Comparison of ENCODE assay signal across 14 mouse cellular contexts in the genomic region with DNA sequence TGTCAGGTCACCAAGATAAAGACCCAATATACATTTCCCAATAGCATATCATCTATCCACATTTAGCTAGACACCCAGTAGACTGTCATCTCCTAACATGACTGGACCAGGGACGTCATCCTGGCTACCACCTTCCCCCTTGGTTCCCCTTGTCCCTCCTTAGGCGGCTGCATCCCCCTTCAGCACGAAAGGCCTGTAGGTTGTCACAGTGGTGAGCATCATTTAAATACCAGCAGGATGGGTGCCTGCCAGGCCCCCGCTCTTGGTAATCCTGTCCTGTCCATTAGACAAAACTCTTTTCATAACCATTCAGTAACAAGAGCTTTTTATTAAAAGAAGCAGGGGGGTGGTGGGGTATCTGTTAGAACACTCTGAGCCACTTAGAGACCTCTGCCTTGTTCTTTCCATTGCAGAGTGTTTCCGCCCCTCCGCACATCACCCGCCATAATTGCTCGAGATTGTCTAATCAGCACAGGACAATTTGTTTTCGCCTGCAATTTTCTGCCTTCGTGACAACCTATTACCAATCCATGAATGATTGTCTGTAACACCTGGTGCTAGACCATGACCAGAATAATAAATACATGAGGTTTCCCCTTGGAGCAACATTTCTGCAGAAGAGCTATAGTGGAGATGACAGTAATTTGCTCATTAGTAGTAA. TPM values are rescaled to one million over a fixed set of nuclear protein-coding genes. Genes with fewer than 3 reads are reported as not detected.
DNase-seq lines count a peak whose midpoint lies in the region; ATAC-seq lines count a peak whose summit lies in the region.
"Had no signal": no experiment of that assay in that cellular context is flagged by ENCODE, and none has a peak within 500 bp of the region (broad histone marks: within the 10 kb centered on the region; RNA-seq: fewer than 3 reads in every experiment).

No protein-coding gene starts in this region.

- H3K4me2 ChIP-seq in embryonic facial prominence, embryonic 11.5 days (ENCODE audit: low read depth, low read length) = no peak overlapping the region
- no peak overlapping the region for H3K4me2 ChIP-seq in forebrain, embryonic 15.5 days (replicated peaks)
- H3K4me2 ChIP-seq in midbrain, embryonic 13.5 days (replicated peaks) = peak overlapping the region; percentile 17; the same call in 1 of the 2 replicates
- H3K4me2 ChIP-seq: embryonic facial prominence, embryonic 12.5 days; stomach, embryonic 15.5 days had no signal

- ATAC-seq in embryonic facial prominence, embryonic 11.5 days (replicated peaks; ENCODE audit: insufficient number of reproducible peaks, low FRiP score, low TSS enrichment, low read depth) = peak; percentile 42; the same call in 1 of the 2 replicates
- peak; percentile 83 for ATAC-seq in forebrain, embryonic 15.5 days (replicated peaks)
- peak; percentile 85 for ATAC-seq in midbrain, embryonic 13.5 days

- no peak for DNase-seq in embryonic facial prominence, embryonic 11.5 days (ENCODE audit: low spot score)
- DNase-seq in embryonic facial prominence, embryonic 10.5 days (ENCODE audit: low spot score) = no peak
- DNase-seq in Muller cell, postnatal 12 days (ENCODE audit: inconsistent ontology term) = peak; percentile 40
- no peak for DNase-seq in lung, postnatal 14 days
- DNase-seq in lung, postnatal 25 days (ENCODE audit: low spot score) = no peak
- DNase-seq in adrenal gland, postnatal 4 days (ENCODE audit: low spot score in 2 of 2) = no peak
- DNase-seq: cerebellum, adult 2 months; lung, adult 2 months; right cerebral cortex, postnatal 4 days; thymus, postnatal 36 days had no signal

- no peaks in the 10 kb centered on the region for H3K36me3 ChIP-seq in embryonic facial prominence, embryonic 11.5 days (replicated peaks; ENCODE audit: control insufficient read depth, insufficient read depth, low read depth, low read length)
- peaks cover 20% of the 10 kb centered on the region for H3K36me3 ChIP-seq in embryonic facial prominence, embryonic 10.5 days (replicated peaks)
- no peaks in the 10 kb centered on the region for H3K36me3 ChIP-seq in forebrain, embryonic 15.5 days
- no peaks in the 10 kb centered on the region for H3K36me3 ChIP-seq in midbrain, embryonic 13.5 days
- H3K36me3 ChIP-seq: stomach, embryonic 15.5 days had no signal

- H3K27ac ChIP-seq in embryonic facial prominence, embryonic 11.5 days (replicated peaks; ENCODE audit: low read depth, low read length) = no peak overlapping the region
- H3K27ac ChIP-seq in embryonic facial prominence, embryonic 10.5 days (replicated peaks) = no peak overlapping the region
- H3K27ac ChIP-seq in forebrain, embryonic 15.5 days (replicated peaks) = peak overlapping the region; percentile 50
- H3K27ac ChIP-seq in midbrain, embryonic 13.5 days = peak overlapping the region; percentile 84
- H3K27ac ChIP-seq: embryonic facial prominence, embryonic 12.5 days; stomach, embryonic 15.5 days had no signal

- WGBS in embryonic facial prominence, embryonic 11.5 days = 64% methylated on average over 10 of the region's 10 CpGs
- 70% methylated on average over 10 of the region's 10 CpGs for WGBS in embryonic facial prominence, embryonic 10.5 days
- 7% methylated on average over 10 of the region's 10 CpGs for WGBS in forebrain, embryonic 15.5 days
- WGBS in midbrain, embryonic 13.5 days = 29% methylated on average over 10 of the region's 10 CpGs

- H3K4me1 ChIP-seq in embryonic facial prominence, embryonic 11.5 days (ENCODE audit: control insufficient read depth, insufficient read depth, low read length) = no peaks in the 10 kb centered on the region
- peaks cover 10% of the 10 kb centered on the region for H3K4me1 ChIP-seq in embryonic facial prominence, embryonic 10.5 days
- peaks cover 20% of the 10 kb centered on the region for H3K4me1 ChIP-seq in forebrain, embryonic 15.5 days
- H3K4me1 ChIP-seq in midbrain, embryonic 13.5 days (replicated peaks) = peaks cover 35% of the 10 kb centered on the region
- H3K4me1 ChIP-seq: embryonic facial prominence, embryonic 12.5 days; stomach, embryonic 15.5 days had no signal

- H3K27me3 ChIP-seq in embryonic facial prominence, embryonic 11.5 days (ENCODE audit: control insufficient read depth, insufficient read depth, low read length) = no peaks in the 10 kb centered on the region
- H3K27me3 ChIP-seq in embryonic facial prominence, embryonic 10.5 days (replicated peaks; ENCODE audit: low read depth, poor library complexity, severe bottlenecking) = no peaks in the 10 kb centered on the region
- H3K27me3 ChIP-seq in forebrain, embryonic 15.5 days = no peaks in the 10 kb centered on the region
- H3K27me3 ChIP-seq in midbrain, embryonic 13.5 days = no peaks in the 10 kb centered on the region
- H3K27me3 ChIP-seq: embryonic facial prominence, embryonic 12.5 days; stomach, embryonic 15.5 days had no signal

- no peaks in the 10 kb centered on the region for H3K9me3 ChIP-seq in embryonic facial prominence, embryonic 11.5 days (replicated peaks; ENCODE audit: control insufficient read depth, low read length)
- 0 out of 2 replicates have a peak, but pooled peaks cover 4% of the 10 kb centered on the region for H3K9me3 ChIP-seq in embryonic facial prominence, embryonic 10.5 days
- no peaks in the 10 kb centered on the region for H3K9me3 ChIP-seq in forebrain, embryonic 15.5 days
- H3K9me3 ChIP-seq in midbrain, embryonic 13.5 days = no peaks in the 10 kb centered on the region
- H3K9me3 ChIP-seq: embryonic facial prominence, embryonic 12.5 days; stomach, embryonic 15.5 days had no signal

- H3K4me3 ChIP-seq in embryonic facial prominence, embryonic 11.5 days (ENCODE audit: low read depth, low read length) = no peak overlapping the region
- no peak overlapping the region for H3K4me3 ChIP-seq in embryonic facial prominence, embryonic 10.5 days
- H3K4me3 ChIP-seq in forebrain, embryonic 15.5 days = no peak overlapping the region
- no peak overlapping the region for H3K4me3 ChIP-seq in midbrain, embryonic 13.5 days (replicated peaks)
- H3K4me3 ChIP-seq: embryonic facial prominence, embryonic 12.5 days; stomach, embryonic 15.5 days had no signal

- no peak overlapping the region for H3K9ac ChIP-seq in embryonic facial prominence, embryonic 11.5 days (replicated peaks; ENCODE audit: low read length)
- H3K9ac ChIP-seq in forebrain, embryonic 15.5 days (replicated peaks) = no peak overlapping the region
- H3K9ac ChIP-seq in midbrain, embryonic 13.5 days (replicated peaks) = no peak overlapping the region
- H3K9ac ChIP-seq: embryonic facial prominence, embryonic 12.5 days; stomach, embryonic 15.5 days had no signal

RNA-seq across cellular contexts. Expression of gene Rab31, which starts 30.2 kb away (rescaled TPM):
- polyA plus RNA-seq in embryonic facial prominence, embryonic 11.5 days (2014; fragmentation: Nextera tagmentation; extraction: Ambion mirVana) = 70.8 and 80.5 TPM in 2 replicates
- polyA plus RNA-seq in embryonic facial prominence, embryonic 10.5 days (2016; fragmentation: Nextera tagmentation; extraction: Ambion mirVana) = 54.6 and 58.7 TPM in 2 replicates
- polyA plus RNA-seq in forebrain, embryonic 15.5 days (2015; fragmentation: Nextera tagmentation; extraction: Ambion mirVana) = 71.8 and 75.5 TPM in 2 replicates
- polyA plus RNA-seq in midbrain, embryonic 13.5 days (2015; fragmentation: Nextera tagmentation; extraction: Ambion mirVana) = 71.6 and 74.8 TPM in 2 replicates
- total RNA-seq in adrenal gland, postnatal 4 days (2021) = 10 to 100 TPM; 43.3 to 46.2 TPM

RNA-seq across cellular contexts. Expression of gene Ppp4r1, which starts 40.0 kb away (rescaled TPM):
- polyA plus RNA-seq in embryonic facial prominence, embryonic 11.5 days (2014; fragmentation: Nextera tagmentation; extraction: Ambion mirVana) = 63.5 and 65.1 TPM in 2 replicates
- polyA plus RNA-seq in embryonic facial prominence, embryonic 10.5 days (2016; fragmentation: Nextera tagmentation; extraction: Ambion mirVana) = 61.4 and 67.4 TPM in 2 replicates
- 43.4 and 45.2 TPM in 2 replicates for polyA plus RNA-seq in forebrain, embryonic 15.5 days (2015; fragmentation: Nextera tagmentation; extraction: Ambion mirVana)
- polyA plus RNA-seq in midbrain, embryonic 13.5 days (2015; fragmentation: Nextera tagmentation; extraction: Ambion mirVana) = 48.0 and 51.2 TPM in 2 replicates
- 10 to 100 TPM; 77.6 to 84.9 TPM for total RNA-seq in adrenal gland, postnatal 4 days (2021)

Comparison
In these comparisons a context has a peak if more than half of its experiments do, and no peak if none do; other contexts are left out.
1. H3K27ac ChIP-seq: peak in forebrain, embryonic 15.5 days (single experiment) and midbrain, embryonic 13.5 days (single experiment); none in embryonic facial prominence, embryonic 11.5 days (single experiment) and embryonic facial prominence, embryonic 10.5 days (single experiment).
2. Peak in every context shown above with its lines, with median percentiles within 50 percentile points of each other: ATAC-seq.